Mouse (Mus musculus): Measurements from ENCODE around the gene Slc7a11.
"Not testable (repeated sequence)": the region's sequence is repeated elsewhere in the genome, so short reads cannot be mapped to it uniquely, and the experiment has no call there.

- TF ChIP-seq POLR2A, CTCF (IDR thresholded peaks at IDR 0.05; ENCODE audit: insufficient read depth, low read depth, low read length): not testable (repeated sequence)
These were observed 5.3 kb downstream of the Slc7a11 start for GRCm38 (mm10) chr3:50438081-50438480.
